Mouse (Mus musculus) testis, postnatal 10 days (tissue): ENCODE data around the gene Cntn6.

Experiments used
- DNase-seq: peaks from one replicate; pipeline ENCODE4 v3.0.0; 2021; ENCODE audit warnings: low spot score

Gene Cntn6

DNA sequence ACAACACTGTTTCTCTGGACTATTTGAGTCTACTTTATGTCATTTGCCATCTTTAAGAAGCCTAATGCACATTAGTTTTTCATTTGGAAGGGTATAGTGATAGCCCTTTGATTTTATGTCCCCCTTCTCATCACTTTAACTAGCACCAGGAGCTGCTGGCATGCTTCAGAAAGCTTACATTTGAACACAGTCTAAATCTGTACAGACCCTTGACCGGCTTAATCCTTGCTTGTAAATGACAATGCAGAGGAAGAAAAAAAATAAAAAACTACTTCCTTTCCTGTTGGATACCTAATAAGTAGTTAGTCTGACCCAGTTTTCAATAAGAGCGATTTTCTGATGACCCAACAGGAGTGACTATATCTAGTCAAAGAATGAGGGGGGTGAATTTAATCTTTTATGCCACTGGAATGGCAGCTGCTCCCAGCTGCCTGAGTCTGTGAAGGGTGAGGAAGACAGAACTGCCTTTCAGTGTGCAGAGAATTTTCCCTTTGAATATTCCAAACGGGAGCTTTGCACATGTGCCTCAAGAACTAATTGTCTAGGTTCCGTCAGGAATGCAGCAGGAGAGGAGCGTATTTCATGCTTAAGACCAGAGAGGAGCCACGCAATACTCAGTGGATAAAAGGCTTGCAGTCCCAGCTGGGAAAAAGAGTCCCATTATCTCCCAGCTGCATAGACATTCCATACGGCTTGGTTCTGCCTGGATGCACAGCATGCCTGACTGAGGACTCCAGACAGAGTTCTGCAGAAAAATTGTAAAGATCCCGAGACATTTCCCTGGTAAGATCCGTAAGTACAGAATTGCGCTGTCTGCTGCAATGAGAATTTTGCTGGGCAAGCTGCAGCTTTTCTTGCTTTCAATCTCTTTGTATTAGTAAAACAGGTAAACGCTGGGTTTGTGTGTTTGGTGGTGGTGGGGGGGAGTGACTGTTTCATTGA lies at the start of gene Cntn6:
Gene Cntn6 (plus strand): TSS at position 301 of the 942 bp plus-strand sequence.
- no peak for DNase-seq

DNA sequence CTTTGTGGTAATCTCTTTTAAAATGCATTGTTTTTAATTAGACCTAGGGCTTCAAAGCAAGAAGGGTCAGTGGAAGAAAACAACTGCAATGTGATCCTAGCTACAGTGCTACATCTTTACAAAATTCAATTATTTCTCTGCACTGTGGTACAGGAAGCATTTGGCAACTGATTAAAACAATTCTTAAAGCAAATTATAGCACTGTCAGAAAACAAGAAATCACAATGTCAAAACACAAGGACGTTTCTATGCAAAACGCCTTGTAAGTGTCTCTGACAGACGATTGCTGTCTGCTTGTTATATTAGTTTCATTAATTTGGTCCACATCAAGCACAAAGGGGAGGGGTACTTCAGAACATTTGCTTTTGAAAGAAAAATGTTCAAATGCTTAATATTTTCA lies 48.9 kb upstream of the Cntn6 start:
- DNase-seq = no peak

DNA sequence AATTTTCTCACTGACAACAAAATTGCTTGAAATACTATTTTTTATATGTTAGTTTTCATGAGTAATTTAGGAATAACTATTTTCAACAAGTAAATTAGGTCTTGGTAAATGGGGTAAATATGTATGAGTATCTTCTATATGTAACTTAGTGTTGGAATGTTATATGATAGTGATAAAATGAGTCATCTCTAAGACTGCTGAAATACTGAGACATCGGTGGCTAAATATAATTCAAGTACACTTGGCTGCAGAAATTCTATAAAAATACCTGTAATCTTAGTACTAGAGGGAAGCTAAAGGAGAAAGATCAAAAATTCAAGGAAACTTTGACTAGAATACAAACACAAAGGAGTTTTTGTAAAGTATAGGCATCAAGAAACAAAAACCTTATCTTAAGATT lies 21.9 kb upstream of the Cntn6 start:
- DNase-seq = no peak

DNA sequence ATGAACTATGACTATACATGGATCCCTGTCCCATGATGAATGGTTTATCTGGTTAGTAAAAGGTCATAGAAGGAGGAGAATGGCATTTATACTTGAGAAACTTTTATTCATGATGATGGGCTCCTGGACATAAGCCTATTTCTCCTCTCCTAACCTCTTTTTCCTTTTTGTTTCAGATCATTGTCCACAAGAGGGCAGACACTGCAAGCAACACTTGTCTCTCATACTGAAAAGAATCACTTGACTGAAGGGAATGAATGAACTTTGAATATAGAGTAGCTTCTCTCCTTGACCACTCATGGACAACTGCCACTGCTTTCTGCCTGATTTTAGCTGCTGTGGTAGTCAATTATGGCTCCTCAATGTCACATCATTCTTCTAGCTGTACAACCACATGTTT lies 13.3 kb upstream of the Cntn6 start:
- no peak for DNase-seq

DNA sequence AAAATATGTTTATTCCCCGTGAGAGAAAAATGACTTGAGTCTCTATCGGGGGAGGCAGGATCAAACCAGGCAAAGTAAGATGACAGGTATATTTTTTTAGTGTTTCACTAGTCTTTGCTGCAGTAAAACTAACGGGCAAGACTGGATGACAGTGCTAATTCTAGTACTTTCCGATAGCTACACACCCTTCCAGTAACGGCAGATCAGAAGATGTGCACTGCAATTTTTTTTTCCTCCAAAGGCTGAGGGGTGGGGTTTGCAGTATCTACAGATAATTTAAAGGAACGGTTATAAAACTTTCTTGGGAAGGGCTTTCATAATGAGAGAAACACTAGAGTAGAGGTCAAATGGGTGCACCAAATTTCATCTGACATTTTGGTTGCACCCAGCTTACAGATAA lies 869 bp downstream of the Cntn6 start:
- DNase-seq = no peak

DNA sequence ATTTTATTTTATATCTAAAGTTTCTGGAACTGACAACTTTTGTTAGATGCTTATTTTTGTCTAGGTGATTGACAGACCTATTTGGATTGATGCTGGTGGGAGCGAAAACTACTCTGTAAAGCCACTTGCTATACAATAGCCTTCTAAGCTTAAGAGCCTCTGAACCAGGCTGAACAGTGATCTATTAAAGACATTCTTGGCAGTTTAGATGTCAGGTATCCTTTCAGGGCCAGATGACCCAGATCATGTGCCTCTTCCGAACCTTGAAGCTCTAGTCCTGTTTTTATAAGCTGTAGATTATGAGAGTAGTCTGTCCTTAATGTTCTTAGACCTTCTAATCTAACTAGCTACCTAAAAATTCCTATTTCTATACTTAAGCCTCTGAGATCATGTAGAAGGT lies 3.2 kb downstream of the Cntn6 start:
- no peak for DNase-seq

DNA sequence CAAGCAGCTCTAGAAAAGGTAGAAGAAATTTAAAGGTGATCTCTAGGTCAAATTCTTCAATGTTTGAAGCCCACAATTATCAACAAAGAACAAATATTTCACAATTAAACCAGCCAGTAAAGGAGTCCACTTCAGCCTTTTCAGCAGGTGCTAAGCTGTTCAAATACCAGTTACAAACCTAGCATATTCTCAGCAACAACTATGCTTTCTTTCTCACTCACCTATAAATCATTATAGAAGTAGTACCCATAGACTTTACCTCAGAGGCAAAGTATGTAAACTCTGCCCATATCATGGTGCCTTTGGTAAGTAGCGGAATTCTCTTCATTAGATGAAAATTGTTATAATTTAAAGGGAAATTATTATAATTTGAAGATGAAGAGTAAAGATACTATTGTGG lies 71.4 kb downstream of the Cntn6 start:
- no peak for DNase-seq

DNA sequence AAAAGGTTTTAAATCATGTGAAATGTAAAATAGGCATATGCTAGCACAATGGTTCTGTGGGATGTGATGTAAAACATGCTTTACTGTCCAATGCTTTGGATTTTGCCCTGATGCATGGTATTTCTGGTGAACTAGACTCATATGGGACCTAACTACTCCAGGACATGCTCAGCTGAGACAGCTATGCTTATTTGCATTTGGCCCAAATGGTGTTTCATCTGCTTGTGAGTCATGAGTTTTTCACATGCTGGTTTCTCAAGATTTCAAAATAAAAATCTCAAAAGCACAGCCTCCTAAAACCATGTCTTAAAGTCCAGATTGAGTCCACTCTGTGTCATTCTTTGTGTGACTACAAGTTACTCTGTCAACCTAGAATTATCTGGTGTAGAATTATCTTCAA lies 77.0 kb downstream of the Cntn6 start:
- DNase-seq = no peak

DNA sequence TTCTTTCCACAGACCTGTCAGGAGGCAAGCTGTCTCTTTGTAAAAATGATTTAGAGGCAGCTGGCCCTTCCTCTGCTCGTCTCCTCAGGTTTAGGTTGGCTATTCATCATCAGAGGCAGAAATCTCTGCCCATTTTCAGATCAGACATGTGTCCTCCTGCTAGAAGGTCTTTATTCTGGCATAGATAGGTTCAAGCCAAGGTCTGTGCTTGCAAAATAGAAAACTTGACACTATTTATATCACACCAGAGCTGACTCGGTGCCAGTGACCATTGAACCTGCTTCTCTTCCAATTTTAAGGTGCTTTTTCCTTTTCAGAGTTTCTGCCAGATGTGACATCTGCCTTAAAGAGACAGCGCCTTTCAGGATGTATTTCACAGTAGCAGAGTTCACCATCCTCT lies 95.4 kb downstream of the Cntn6 start:
- DNase-seq = no peak

DNA sequence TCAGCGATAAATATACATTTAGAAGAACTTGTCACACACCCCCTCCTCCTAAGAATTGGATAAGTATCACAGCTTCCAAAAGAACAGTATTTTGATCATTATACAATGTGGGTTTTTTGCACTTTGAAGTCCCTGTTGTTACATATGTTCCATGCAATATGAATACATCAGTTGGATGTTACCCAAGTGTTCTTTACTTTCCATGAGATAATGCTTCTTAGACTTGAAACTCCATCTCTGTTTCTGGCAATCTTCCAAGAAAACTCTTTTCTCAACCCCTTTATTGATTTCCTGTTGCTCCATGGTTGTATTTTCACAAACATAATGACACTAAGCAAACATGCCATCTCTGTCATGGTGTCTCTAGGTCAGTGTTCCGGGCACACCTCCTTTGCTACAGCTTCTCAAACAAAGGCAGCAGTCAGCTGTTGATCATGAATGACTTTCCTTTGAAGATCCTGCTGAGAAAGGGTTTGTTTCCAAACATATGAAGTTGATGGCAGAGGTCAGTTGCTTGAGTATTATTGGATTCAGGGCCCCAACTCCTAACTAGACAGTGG lies 108.3 kb downstream of the Cntn6 start:
- no peak for DNase-seq

DNA sequence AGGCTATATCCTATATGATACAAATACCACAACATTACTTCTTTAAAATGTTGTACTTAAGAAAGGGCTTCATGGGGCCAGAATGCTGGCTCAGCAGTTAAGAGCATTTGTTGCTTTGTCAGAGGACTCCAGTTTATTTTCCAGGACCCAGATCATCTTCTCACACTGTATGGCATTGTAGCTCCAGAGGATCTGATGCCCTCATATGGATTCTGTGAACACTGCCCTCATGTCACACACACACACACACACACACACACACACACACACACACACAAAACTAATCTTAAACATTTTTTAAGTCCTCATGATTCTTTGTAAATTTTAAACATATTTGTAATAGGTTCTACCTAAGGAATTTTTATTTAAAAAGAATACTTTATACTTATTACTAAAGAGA lies 110.3 kb downstream of the Cntn6 start:
- DNase-seq = no peak

DNA sequence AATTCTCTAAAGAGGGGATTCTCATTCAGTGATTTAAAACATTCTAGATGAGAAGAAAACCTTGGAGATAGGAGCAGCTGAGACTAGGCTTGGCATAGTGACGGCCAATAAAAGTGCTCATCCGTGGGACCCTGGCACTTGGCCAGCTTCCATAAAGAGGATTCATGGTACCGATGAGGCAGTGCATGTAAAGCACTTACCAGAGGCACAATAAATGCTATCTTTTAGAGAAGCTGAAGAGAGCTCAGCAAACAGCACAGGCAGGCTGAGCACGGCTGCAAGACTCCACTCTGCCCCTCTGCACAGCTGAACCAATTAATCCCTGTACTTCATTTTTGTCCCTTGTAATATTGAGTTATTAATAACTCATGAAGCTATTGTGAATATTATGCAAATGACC lies 110.8 kb downstream of the Cntn6 start:
- no peak for DNase-seq

DNA sequence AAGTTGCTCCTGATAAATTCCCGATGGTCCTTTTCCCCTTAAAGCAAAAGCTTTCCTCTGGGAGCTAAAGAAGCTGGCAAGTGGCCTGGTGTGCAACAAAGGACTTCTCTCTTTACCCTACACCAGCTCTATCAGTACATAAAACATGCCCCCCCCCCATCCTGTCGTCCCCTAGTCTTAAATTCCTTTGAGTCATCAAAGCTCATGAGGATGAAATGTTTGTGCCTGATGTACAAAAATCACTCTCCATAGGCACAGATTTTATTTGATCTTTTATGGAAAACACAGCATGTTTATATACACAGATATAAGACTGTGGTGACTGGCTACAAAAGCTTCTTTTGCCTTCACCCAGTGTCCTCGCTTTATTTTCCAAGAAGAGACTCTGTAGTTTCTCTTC lies 112.6 kb downstream of the Cntn6 start:
- no peak for DNase-seq

DNA sequence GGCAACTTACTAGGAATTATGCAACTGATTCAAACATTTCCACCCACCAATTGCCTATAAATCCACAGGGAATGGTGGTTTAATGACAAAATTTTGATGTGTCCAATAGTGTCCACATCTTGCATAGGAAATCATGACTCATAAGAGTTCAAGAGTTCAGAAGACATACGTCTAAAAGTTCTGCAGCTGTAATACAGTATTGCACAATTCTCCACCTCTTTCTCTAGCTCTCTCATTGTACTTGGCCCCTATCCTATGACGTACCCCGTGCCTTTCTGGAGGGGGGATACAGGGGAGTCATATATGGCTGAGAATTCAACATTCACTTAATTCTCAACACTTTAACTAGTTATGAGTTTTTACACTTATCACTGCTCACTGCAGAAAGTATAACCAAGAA lies 160.9 kb downstream of the Cntn6 start:
- DNase-seq = no peak

DNA sequence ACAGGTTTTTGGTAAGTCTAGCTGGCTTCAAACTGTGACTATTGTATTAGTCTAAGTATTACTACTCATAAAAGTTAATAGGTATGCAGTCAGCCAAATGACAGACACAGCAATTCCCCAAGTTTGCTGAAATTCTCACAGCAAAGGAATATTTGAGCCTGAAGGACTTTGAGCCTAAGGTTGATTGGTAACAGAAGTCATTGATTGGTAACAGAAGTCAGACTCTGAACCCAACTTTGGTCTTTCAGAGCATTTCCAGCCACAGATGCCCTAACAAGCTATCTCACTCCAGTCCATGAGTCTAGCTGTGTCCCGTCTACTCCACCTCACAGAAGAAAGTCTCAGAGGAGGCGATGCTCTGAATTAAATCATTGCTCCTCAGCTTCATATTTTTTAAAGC lies 176.1 kb downstream of the Cntn6 start:
- no peak for DNase-seq

DNA sequence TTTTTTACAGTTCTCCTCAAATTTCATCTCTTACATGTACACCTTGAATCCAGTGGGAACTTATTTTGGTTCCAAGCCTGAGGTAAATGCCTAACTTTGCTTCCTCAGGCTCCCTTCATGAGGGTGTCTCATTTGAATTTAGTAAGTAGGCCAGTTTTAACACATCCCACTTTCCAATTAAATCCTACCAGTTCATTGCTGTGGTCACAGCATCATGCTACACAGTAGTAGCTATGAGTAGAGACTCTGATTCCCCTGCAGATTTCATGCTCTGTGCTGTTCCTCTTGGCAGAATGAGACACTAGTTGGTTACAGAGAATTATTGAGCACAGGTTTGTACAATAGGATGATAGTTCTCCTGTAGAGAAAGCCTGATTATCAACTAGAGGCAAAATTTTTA lies 181.7 kb downstream of the Cntn6 start:
- DNase-seq = no peak

DNA sequence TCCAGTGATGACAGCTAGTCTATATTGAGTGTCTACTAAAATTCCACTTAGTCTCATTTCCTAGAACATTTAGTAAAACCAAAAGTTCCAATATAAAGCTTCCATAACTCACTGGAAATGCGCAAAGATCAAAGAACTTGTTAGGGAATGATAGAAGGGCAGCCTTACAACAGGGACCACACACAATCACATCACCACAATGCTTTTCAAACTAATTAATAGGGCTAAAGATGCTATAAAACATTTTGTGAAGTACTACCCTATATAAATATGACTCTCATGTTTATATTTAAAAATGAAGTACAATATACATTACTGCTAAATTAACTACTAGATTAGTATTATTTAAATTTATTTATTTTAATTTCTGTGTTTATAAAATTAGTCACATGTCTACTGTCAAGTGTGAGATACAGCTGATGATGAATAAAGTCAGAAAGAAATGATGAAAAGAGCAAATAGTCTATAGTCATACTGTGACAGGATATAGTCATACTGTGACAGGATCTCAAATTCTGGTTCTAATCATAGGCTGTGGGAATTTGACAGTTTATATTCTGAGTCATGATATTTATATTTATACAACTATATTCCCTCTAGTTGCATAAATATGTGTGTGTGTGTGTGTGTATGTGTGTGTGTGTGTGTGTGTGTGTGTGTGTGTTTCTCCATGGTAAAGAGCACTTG lies 187.4 kb downstream of the Cntn6 start:
- DNase-seq = no peak

DNA sequence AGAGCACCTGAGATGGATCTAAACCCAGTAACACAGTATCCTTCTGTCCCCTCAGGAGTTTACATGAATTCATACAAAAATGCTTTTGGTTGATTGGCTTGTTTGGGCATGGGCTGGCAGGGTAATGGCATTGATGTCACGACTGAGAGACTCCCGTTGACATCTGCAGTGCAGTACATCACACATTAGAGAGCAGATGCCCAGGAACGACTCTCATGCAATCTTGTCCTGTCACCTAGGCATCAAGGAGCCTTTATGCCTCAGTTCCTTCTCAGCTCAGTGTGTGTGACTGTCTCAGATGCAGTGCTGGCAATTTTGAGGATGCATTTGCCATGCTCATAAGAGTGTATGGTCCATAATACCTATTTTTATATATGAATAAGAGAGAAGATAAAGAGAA lies 195.4 kb downstream of the Cntn6 start:
- no peak for DNase-seq

DNA sequence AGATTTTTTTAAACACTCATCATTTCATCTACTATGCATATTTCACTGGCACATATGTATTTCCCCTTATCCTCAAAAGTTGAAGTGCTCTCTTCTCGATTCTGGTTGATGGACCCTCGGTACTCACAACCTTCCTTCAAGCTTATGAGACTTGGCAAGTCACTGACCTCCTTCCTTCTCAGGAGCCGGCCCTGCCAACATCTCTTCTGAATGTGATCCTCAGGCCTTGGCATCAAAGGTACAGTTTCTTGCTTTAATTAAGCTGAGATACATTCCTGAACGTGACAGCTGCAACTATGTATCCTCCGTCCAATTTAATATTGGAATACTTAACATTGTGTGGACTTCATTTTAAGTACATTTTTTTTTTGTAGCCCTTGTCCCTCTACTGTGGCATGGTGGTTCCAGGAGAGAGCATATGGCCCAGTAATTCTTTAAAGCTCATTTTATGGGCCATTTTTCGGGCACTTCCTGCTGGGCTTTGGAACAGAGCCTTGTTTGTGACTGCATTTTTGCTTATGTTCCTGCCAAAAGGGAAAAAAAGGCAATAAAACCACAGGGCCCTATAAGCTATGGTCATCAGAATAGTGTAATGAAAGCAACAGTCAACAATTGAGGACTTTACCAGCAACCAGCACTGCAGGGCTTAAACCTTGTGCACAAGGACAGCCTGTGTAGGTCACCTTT lies 196.0 kb downstream of the Cntn6 start:
- no peak for DNase-seq

DNA sequence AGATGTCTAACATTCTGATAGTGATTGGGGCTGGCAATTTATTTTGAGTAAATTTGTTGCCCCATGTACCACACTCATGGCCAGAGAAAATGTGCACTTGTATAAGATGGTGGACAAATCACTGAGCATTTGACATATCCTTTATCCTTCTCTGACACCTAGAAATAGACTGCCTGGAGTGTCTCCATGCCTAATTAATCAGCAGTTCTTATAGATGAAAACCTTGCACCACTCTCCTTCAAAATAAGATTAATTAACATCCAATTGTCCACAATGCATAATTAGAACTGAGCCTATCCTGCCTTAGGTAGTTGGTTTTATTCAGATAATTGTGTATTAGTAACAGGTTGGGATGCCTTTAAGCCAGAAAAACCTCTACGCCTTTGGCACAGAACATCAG lies 236.0 kb downstream of the Cntn6 start:
- DNase-seq = no peak

DNA sequence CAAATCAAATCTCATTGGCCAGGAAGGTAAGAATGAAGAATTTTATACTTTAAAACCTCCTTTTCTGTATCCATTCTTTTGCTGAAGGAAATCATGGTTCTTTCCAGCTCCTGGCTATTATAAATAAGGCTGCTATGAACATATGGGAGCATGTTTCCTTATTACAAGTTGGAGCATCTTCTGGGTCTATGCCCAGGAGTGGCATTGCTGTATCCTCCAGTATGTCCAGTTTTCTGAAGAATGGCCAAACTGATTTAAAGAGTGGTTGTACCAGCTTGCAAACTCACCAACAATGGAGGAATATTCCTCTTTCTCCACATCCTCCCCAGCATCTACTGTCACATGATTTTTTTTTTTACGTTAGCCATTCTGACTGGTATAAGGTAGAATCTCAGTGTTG lies 241.7 kb downstream of the Cntn6 start:
- no peak for DNase-seq

DNA sequence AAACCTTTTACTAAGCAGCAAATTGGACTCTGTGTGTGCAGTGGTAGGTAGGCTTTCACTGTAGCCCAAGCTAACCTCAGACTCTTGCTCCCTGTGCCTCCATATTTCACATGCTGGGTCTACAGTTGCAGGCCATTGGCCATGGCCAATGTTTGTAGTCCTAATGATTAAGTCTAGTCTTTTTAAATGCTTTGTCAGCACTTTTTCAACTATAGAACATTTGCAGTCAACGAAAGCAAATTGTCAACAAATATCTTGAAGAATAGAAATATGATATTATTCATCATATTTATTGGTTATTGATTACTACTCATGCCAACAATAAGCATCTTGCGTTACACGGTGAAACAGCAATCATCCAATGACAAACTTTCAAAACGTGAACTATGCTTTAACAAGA lies 246.4 kb downstream of the Cntn6 start:
- no peak for DNase-seq

DNA sequence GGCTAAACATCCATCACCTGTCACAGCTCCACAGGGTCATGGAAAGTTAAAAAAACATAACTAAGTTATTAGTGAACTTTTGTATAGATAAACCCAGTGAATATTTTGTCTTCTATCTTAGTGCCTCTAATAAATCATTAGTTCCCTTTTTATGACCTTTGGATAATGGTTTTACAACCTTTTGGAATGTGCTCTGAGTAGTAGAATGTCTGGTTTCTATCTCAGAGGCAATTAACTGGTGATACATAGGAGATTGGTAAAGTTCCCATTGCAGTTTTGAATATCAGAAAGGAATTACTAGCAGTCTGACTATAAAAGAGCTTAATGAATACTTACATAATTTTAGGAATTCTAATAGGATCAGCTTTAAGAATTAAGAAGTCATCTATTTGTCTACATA lies 265.5 kb downstream of the Cntn6 start:
- DNase-seq = no peak
